Mouse (Mus musculus) CH12.LX (cell line): ENCODE data around the gene St6galnac4. TPM values are rescaled to one million over a fixed set of nuclear protein-coding genes. Genes with fewer than 3 reads are reported as not detected.

Source experiments
- DNase-seq: peaks from one replicate; pipeline ENCODE4 v3.0.0-alpha.2; 2013; ENCODE audit errors: extremely low read depth
- H3K27ac ChIP-seq: 2 replicates; pipeline ENCODE4 v1.5.1; 2012; ENCODE audit warnings: low read depth, mild to moderate bottlenecking, control low read depth, moderate library complexity; ENCODE audit not compliant: insufficient read depth
- H3K27me3 ChIP-seq: replicated peaks from 2 replicates; pipeline ENCODE3; 2012; ENCODE audit warnings: inconsistent platforms
- H3K36me3 ChIP-seq, 2 experiments: replicated peaks in 1 of 2; 2 replicates each; pipeline versions ENCODE3 to v1.6.1; 2012; ENCODE audit warnings: inconsistent platforms in 1 of 2, low read length in 1 of 2, mild to moderate bottlenecking in 1 of 2, mixed read lengths in 1 of 2, moderate library complexity in 1 of 2; ENCODE audit not compliant: control insufficient read depth in 1 of 2, insufficient read depth in 1 of 2
- H3K4me1 ChIP-seq, 2 experiments: 2 replicates each; pipeline ENCODE4 v1.6.1; 2012; ENCODE audit warnings: inconsistent platforms in 1 of 2, moderate library complexity in 1 of 2; ENCODE audit not compliant: insufficient read depth in 2 of 2, control insufficient read depth in 1 of 2
- H3K4me2 ChIP-seq: 2 replicates; pipeline ENCODE4 v1.6.1; 2012; ENCODE audit warnings: low read depth, mild to moderate bottlenecking, control low read depth; ENCODE audit not compliant: poor library complexity, insufficient read depth, severe bottlenecking
- H3K4me3 ChIP-seq, 3 experiments: fragments of 150-350 bp in 1 of 3; sonication (generic) in 1 of 3; replicated peaks in 1 of 3; 2 replicates each; pipeline versions ENCODE3 to v1.5.1; 2011 to 2012; ENCODE audit warnings: low read depth in 2 of 3, low read length in 2 of 3, mild to moderate bottlenecking in 2 of 3, moderate library complexity in 2 of 3, control low read depth in 1 of 3, improper control_type of control experiment in 1 of 3, inconsistent platforms in 1 of 3, mixed read lengths in 1 of 3; ENCODE audit not compliant: poor library complexity in 1 of 3
- H3K79me2 ChIP-seq: replicated peaks from 2 replicates; pipeline ENCODE4 v1.6.1; 2012; ENCODE audit warnings: mild to moderate bottlenecking, moderate library complexity; ENCODE audit not compliant: control insufficient read depth, poor library complexity, insufficient read depth, severe bottlenecking; ENCODE audit errors: extremely low read depth
- H3K9ac ChIP-seq: 2 replicates; pipeline ENCODE4 v1.6.1; 2012; ENCODE audit warnings: low read depth, mild to moderate bottlenecking, control low read depth, moderate library complexity; ENCODE audit not compliant: insufficient read depth
- H3K9me3 ChIP-seq: replicated peaks from 2 replicates; pipeline ENCODE3; 2012; ENCODE audit warnings: low read length, inconsistent platforms, mixed read lengths
- BHLHE40 ChIP-seq: IDR thresholded peaks from 2 replicates; pipeline ENCODE4 v1.6.1; 2011; ENCODE audit warnings: mild to moderate bottlenecking, low read depth, low read length, improper control_type of control experiment
- CTCF ChIP-seq, 2 experiments: IDR thresholded peaks in 1 of 2; conservative IDR thresholded peaks in 1 of 2; 2 replicates each; pipeline ENCODE4 v1.5.1; 2011 to 2012; ENCODE audit warnings: low read depth in 2 of 2, low read length in 2 of 2, improper control_type of control experiment in 1 of 2, inconsistent platforms in 1 of 2, mild to moderate bottlenecking in 1 of 2, moderate library complexity in 1 of 2
- E2F4 ChIP-seq: IDR thresholded peaks from 2 replicates; pipeline ENCODE4 v1.6.1; 2011; ENCODE audit warnings: low read depth, low read length, improper control_type of control experiment; ENCODE audit not compliant: insufficient replicate concordance
- ELF1 ChIP-seq: IDR thresholded peaks from 2 replicates; pipeline ENCODE4 v1.6.1; 2014; ENCODE audit warnings: low read depth, mild to moderate bottlenecking, inconsistent platforms, low read length, improper control_type of control experiment
- GABPA ChIP-seq: IDR thresholded peaks from 2 replicates; pipeline ENCODE4 v1.6.1; 2012; ENCODE audit warnings: low read depth, low read length, improper control_type of control experiment, inconsistent platforms; ENCODE audit not compliant: insufficient replicate concordance
- IRF4 ChIP-seq: IDR thresholded peaks from 2 replicates; pipeline ENCODE4 v1.6.1; 2014; ENCODE audit warnings: low read depth, mild to moderate bottlenecking, inconsistent platforms, low read length, improper control_type of control experiment
- JUN ChIP-seq: IDR thresholded peaks from 2 replicates; pipeline ENCODE4 v1.6.1; 2011; ENCODE audit warnings: low read depth, mild to moderate bottlenecking, low read length, improper control_type of control experiment, moderate library complexity; ENCODE audit not compliant: insufficient read depth
- JUND ChIP-seq: conservative IDR thresholded peaks from 2 replicates; pipeline ENCODE4 v1.6.1; 2011; ENCODE audit warnings: low read depth, low read length, improper control_type of control experiment
- MAFK ChIP-seq: IDR thresholded peaks from 2 replicates; pipeline ENCODE4 v1.6.1; 2011; ENCODE audit warnings: low read length, improper control_type of control experiment; ENCODE audit not compliant: insufficient replicate concordance
- MAX ChIP-seq: IDR thresholded peaks from 2 replicates; pipeline ENCODE4 v1.6.1; 2011; ENCODE audit warnings: low read length, improper control_type of control experiment
- MAZ ChIP-seq: IDR thresholded peaks from 2 replicates; pipeline ENCODE4 v1.6.1; 2012; ENCODE audit warnings: low read depth, mild to moderate bottlenecking, inconsistent platforms, low read length, improper control_type of control experiment, moderate library complexity
- MEF2A ChIP-seq: IDR thresholded peaks from 2 replicates; pipeline ENCODE4 v1.6.1; 2014; ENCODE audit warnings: low read depth, mild to moderate bottlenecking, inconsistent platforms, low read length, improper control_type of control experiment, borderline replicate concordance
- MYC ChIP-seq: IDR thresholded peaks from 2 replicates; pipeline ENCODE4 v1.6.1; 2011; ENCODE audit warnings: low read depth, mild to moderate bottlenecking, improper control_type of control experiment, low read length
- NELFE ChIP-seq: IDR thresholded peaks from 2 replicates; pipeline ENCODE4 v1.6.1; 2011; ENCODE audit warnings: low read depth, low read length, improper control_type of control experiment
- NRF1 ChIP-seq: IDR thresholded peaks from 2 replicates; pipeline ENCODE4 v1.6.1; 2014; ENCODE audit warnings: low read depth, mild to moderate bottlenecking, inconsistent platforms, low read length, improper control_type of control experiment, moderate library complexity
- POLR2A ChIP-seq: IDR thresholded peaks from 2 replicates; pipeline ENCODE4 v1.6.1; 2011; ENCODE audit warnings: low read depth, mild to moderate bottlenecking, improper control_type of control experiment, low read length
- POLR2AphosphoS2 ChIP-seq: IDR thresholded peaks from 2 replicates; pipeline ENCODE4 v1.6.1; 2011; ENCODE audit warnings: low read depth, low read length, improper control_type of control experiment
- RAD21 ChIP-seq: IDR thresholded peaks from 2 replicates; pipeline ENCODE4 v1.6.1; 2011; ENCODE audit warnings: low read depth, mild to moderate bottlenecking, low read length, improper control_type of control experiment, moderate library complexity
- TBP ChIP-seq: conservative IDR thresholded peaks from 2 replicates; pipeline ENCODE4 v1.6.1; 2011; ENCODE audit warnings: low read depth, low read length, improper control_type of control experiment
- TCF12 ChIP-seq: IDR thresholded peaks from 2 replicates; pipeline ENCODE4 v1.6.1; 2014; ENCODE audit warnings: low read depth, mild to moderate bottlenecking, inconsistent platforms, low read length, improper control_type of control experiment
- UBTF ChIP-seq: IDR thresholded peaks from 2 replicates; pipeline ENCODE4 v1.6.1; 2012; ENCODE audit warnings: low read depth, mild to moderate bottlenecking, inconsistent platforms, low read length, improper control_type of control experiment, moderate library complexity
- USF1 ChIP-seq: IDR thresholded peaks from 2 replicates; pipeline ENCODE4 v1.6.1; 2014; ENCODE audit warnings: low read depth, mild to moderate bottlenecking, inconsistent platforms, low read length, improper control_type of control experiment
- ZC3H11A ChIP-seq: IDR thresholded peaks from 2 replicates; pipeline ENCODE4 v1.6.1; 2012; ENCODE audit warnings: low read depth, mild to moderate bottlenecking, inconsistent platforms, low read length, improper control_type of control experiment
- ZKSCAN1 ChIP-seq: IDR thresholded peaks from 2 replicates; pipeline ENCODE4 v1.6.1; 2012; ENCODE audit warnings: low read depth, inconsistent platforms, low read length, improper control_type of control experiment, borderline replicate concordance
- dilution Hi-C: fragments of 300-500 bp; cut with MboI; formaldehyde crosslinking; loops from 2 replicates; pipeline ENCODE4 v1.14.3; 2020; ENCODE audit warnings: low sequenced_read_pairs; ENCODE audit not compliant: extremely low pct_unique_long_range_greater_than_20kb, extremely low pct_ligation_motif_present
- in situ Hi-C: fragments of 300-500 bp; cut with MboI; formaldehyde crosslinking; loops from 3 replicates; pipeline ENCODE4 v1.14.3; 2019; ENCODE audit warnings: low sequenced_read_pairs, low pct_ligation_motif_present, low pct_unique_long_range_greater_than_20kb, mixed read lengths
- polyA plus RNA-seq: library from polyadenylated mRNA; unstranded; fragments of >175 nt; gene quantifications from 2 replicates; pipeline ENCODE4 v1.2.1, GENCODE M21; 2012; ENCODE audit warnings: low read depth; ENCODE audit not compliant: insufficient read length
- total RNA-seq, 2 experiments: library from RNA; depleted of rRNA; stranded (reverse); fragments of 300-350 nt in 1 of 2; fragments of >200 nt in 1 of 2; gene quantifications; 2 replicates each; pipeline ENCODE4 v1.2.3; 2012 to 2014

The St6galnac4 gene
- total and polyA plus RNA-seq, 3 experiments: 51.9 to 81.7 (median 58.3) TPM

- TF ChIP-seq USF1: no peak
- no peak for TF ChIP-seq IRF4
- no peak for TF ChIP-seq TCF12
- no peak for TF ChIP-seq MAZ
- TF ChIP-seq ZKSCAN1: no peak
- TF ChIP-seq BHLHE40: no peak
- no peak for TF ChIP-seq E2F4
- no peak for TF ChIP-seq JUN
- TF ChIP-seq UBTF: no peak
- no peak for TF ChIP-seq CTCF (conservative IDR thresholded peaks at IDR 0.05 in 1 of 2, IDR thresholded peaks at IDR 0.05 in 1 of 2; ENCODE audit: low read depth in 2 of 2, low read length in 2 of 2)
- TF ChIP-seq MEF2A: no peak
- TF ChIP-seq NRF1: no peak
- TF ChIP-seq ELF1: no peak
- TF ChIP-seq JUND: no peak
- no peak for TF ChIP-seq ZC3H11A
- TF ChIP-seq MYC: no peak
- no peak for TF ChIP-seq GABPA
- TF ChIP-seq MAX: no peak
- TF ChIP-seq POLR2A: no peak
- TF ChIP-seq TBP: no peak
- Histone ChIP-seq H3K9me3 (no peaks in the 10 kb centered on the region), H3K27ac (no peak overlapping the region), H3K36me3 (peaks cover 0 to 2% of the 10 kb centered on the region in 2 experiments), H3K4me1 (peaks cover 8 to 36% of the 10 kb centered on the region in 2 experiments), H3K4me3 (no peak overlapping the region), H3K79me2 (no peaks in the 10 kb centered on the region), H3K4me2 (no peak overlapping the region), H3K9ac (no peak overlapping the region), H3K27me3 (no peaks in the 10 kb centered on the region)
- dilution Hi-C loops: no loop called here
- DNase-seq: no peak
- in situ Hi-C loops: loop anchor here (5.0 kb wide), 2 partner anchors 38 to 123 kb away; partner anchors contain the start of gene Tor2a
Measured at GRCm38 (mm10) chr2:32634277-32635105, 47.6 kb downstream of the St6galnac4 start.

- no peak for DNase-seq
- peaks cover 0 to 2% of the 10 kb centered on the region in 2 experiments for H3K36me3 ChIP-seq
- no peak overlapping the region for H3K4me2 ChIP-seq
- no peak overlapping the region for H3K4me3 ChIP-seq
- no peaks in the 10 kb centered on the region for H3K27me3 ChIP-seq
- no peaks in the 10 kb centered on the region for H3K79me2 ChIP-seq
- H3K27ac ChIP-seq: no peak overlapping the region
- H3K4me1 ChIP-seq: peaks cover 9 to 32% of the 10 kb centered on the region in 2 experiments
- H3K9me3 ChIP-seq: no peaks in the 10 kb centered on the region
- in situ Hi-C loops: no loop called here
- no peak for TF ChIP-seq USF1
- no peak for TF ChIP-seq ZKSCAN1
- TF ChIP-seq E2F4: no peak
- no peak for TF ChIP-seq MAFK
- TF ChIP-seq RAD21: no peak
- TF ChIP-seq POLR2AphosphoS2: no peak
- TF ChIP-seq JUN: no peak
- TF ChIP-seq NELFE: no peak
- TF ChIP-seq, all 38 proteins: peak for 0
- dilution Hi-C loops: no loop called here
- H3K9ac ChIP-seq: no peak overlapping the region
Measured at GRCm38 (mm10) chr2:32636617-32637016, 49.7 kb downstream of the St6galnac4 start.
